Mouse (Mus musculus) inflammation-experienced regulatory T-cells (primary cell): ENCODE measurements around the gene Prdm10. TPM values are rescaled to one million over a fixed set of nuclear protein-coding genes. Genes with fewer than 3 reads are reported as not detected.

Source experiments
- polyA plus RNA-seq, 2 experiments: library from polyadenylated mRNA; unstranded; fragments of 100-300 nt; shearing (Covaris generic); gene quantifications; one replicate each; pipeline ENCODE4 v1.2.1; 2017

The Prdm10 gene
- polyA plus RNA-seq: 1 to 10 TPM; 9.0 TPM

GRCm38 (mm10) chr9:31280366-31281010 is at the start of gene Prdm10:
Gene Prdm10, plus strand, starts transcription at chr9:31280538.

GRCm38 (mm10) chr9:31385947-31386354 is 105.6 kb downstream of the Prdm10 start, which contains the start of gene Nfrkb:
Gene Nfrkb, plus strand, starts transcription at chr9:31386192.

Other genes starting within 250 kb of the Prdm10 start
- 10 to 100 TPM; 25.8 to 28.9 TPM for gene Zbtb44, start 249.9 kb upstream of the Prdm10 start, polyA plus RNA-seq
- gene St14, start 148.7 kb upstream of the Prdm10 start, polyA plus RNA-seq: 10 to 100 TPM; 12.9 to 23.1 TPM
- 100 to 1,000 TPM; 102 to 134 TPM for gene Aplp2, start 68.7 kb upstream of the Prdm10 start, polyA plus RNA-seq
- 10 to 100 TPM; 38.8 to 41.0 TPM for gene Nfrkb, start 105.7 kb downstream of the Prdm10 start, polyA plus RNA-seq
- gene Tmem45b, start 183.9 kb downstream of the Prdm10 start, polyA plus RNA-seq: under 1 TPM in 1 of 2 experiments, not detected in 1; 0.23 TPM